Mouse (Mus musculus) myocyte (in vitro differentiated cells): ENCODE measurements around the gene Pcsk4. TPM values are rescaled to one million over a fixed set of nuclear protein-coding genes. Genes with fewer than 3 reads are reported as not detected.

ENCODE experiments used
- H3K27me3 ChIP-seq: one replicate; pipeline ENCODE4 v1.6.1; 2011; ENCODE audit not compliant: control insufficient read depth, insufficient read depth, insufficient read length
- H3K36me3 ChIP-seq: one replicate; pipeline ENCODE4 v1.6.1; 2011; ENCODE audit not compliant: control insufficient read depth, insufficient read depth
- H3K4me2 ChIP-seq: one replicate; pipeline ENCODE4 v1.6.1; 2011; ENCODE audit warnings: low read depth, control low read depth
- H3K4me3 ChIP-seq: one replicate; pipeline ENCODE4 v1.5.1; 2011; ENCODE audit warnings: mild to moderate bottlenecking, control low read depth, moderate library complexity
- H3K79me2 ChIP-seq: one replicate; pipeline ENCODE4 v1.6.1; 2011; ENCODE audit not compliant: control insufficient read depth, insufficient read depth
- H3ac ChIP-seq: one replicate; pipeline ENCODE4 v1.6.1; 2011; ENCODE audit not compliant: control insufficient read depth, insufficient read length
- CEBPB ChIP-seq: IDR thresholded peaks from 2 replicates; pipeline ENCODE4 v1.6.1; 2011; ENCODE audit warnings: mild to moderate bottlenecking, moderate library complexity; ENCODE audit not compliant: poor library complexity, insufficient read depth, severe bottlenecking
- E2F4 ChIP-seq: IDR thresholded peaks from one replicate; pipeline ENCODE4 v1.6.1; 2011; ENCODE audit warnings: mild to moderate bottlenecking, control low read depth, moderate library complexity; ENCODE audit not compliant: insufficient read depth
- MAX ChIP-seq: IDR thresholded peaks from one replicate; pipeline ENCODE4 v1.6.1; 2011; ENCODE audit warnings: low read depth, mild to moderate bottlenecking, control low read depth
- MYOD1 ChIP-seq, 3 experiments: IDR thresholded peaks; one replicate each; pipeline ENCODE4 v1.6.1; 2011; ENCODE audit warnings: control low read depth in 2 of 3, low read depth in 2 of 3, mild to moderate bottlenecking in 2 of 3, moderate library complexity in 1 of 3; ENCODE audit not compliant: insufficient read length in 2 of 3, control insufficient read depth in 1 of 3
- MYOG ChIP-seq, 3 experiments: IDR thresholded peaks; one replicate each; pipeline ENCODE4 v1.6.1; 2011; ENCODE audit warnings: control low read depth in 2 of 3, low read depth in 2 of 3, mild to moderate bottlenecking in 2 of 3; ENCODE audit not compliant: insufficient read length in 2 of 3, control insufficient read depth in 1 of 3, insufficient read depth in 1 of 3
- POLR2A ChIP-seq: IDR thresholded peaks from one replicate; pipeline ENCODE4 v1.6.1; 2011; ENCODE audit warnings: low read depth, mild to moderate bottlenecking, control low read depth, moderate library complexity; ENCODE audit not compliant: insufficient read length
- POLR2AphosphoS2 ChIP-seq: IDR thresholded peaks from one replicate; pipeline ENCODE4 v1.6.1; 2011; ENCODE audit warnings: low read depth, control low read depth; ENCODE audit not compliant: insufficient read length
- REST ChIP-seq: IDR thresholded peaks from one replicate; pipeline ENCODE4 v1.6.1; 2011; ENCODE audit warnings: mild to moderate bottlenecking, control low read depth, moderate library complexity; ENCODE audit not compliant: insufficient read depth, insufficient read length
- SRF ChIP-seq: IDR thresholded peaks from one replicate; pipeline ENCODE4 v1.6.1; 2011; ENCODE audit warnings: low read depth; ENCODE audit not compliant: control insufficient read depth, insufficient read length
- TCF12 ChIP-seq: IDR thresholded peaks from one replicate; pipeline ENCODE4 v1.6.1; 2011; ENCODE audit warnings: mild to moderate bottlenecking, control low read depth; ENCODE audit not compliant: poor library complexity, insufficient read depth, severe bottlenecking
- TCF3 ChIP-seq: IDR thresholded peaks from one replicate; pipeline ENCODE4 v1.6.1; 2011; ENCODE audit warnings: low read depth, control low read depth; ENCODE audit not compliant: insufficient read length
- USF1 ChIP-seq: IDR thresholded peaks from one replicate; pipeline ENCODE4 v1.6.1; 2011; ENCODE audit warnings: low read depth, mild to moderate bottlenecking, control low read depth, moderate library complexity
- polyA plus RNA-seq: library from polyadenylated mRNA; unstranded; fragments of >200 nt; fragmentation: generic; extraction: Trizol; gene quantifications from one replicate; pipeline ENCODE4 v1.2.1, GENCODE M21; 2012; ENCODE audit warnings: missing spikeins

Gene Pcsk4
- polyA plus RNA-seq, 1 experiment, result 2.1 TPM

DNA sequence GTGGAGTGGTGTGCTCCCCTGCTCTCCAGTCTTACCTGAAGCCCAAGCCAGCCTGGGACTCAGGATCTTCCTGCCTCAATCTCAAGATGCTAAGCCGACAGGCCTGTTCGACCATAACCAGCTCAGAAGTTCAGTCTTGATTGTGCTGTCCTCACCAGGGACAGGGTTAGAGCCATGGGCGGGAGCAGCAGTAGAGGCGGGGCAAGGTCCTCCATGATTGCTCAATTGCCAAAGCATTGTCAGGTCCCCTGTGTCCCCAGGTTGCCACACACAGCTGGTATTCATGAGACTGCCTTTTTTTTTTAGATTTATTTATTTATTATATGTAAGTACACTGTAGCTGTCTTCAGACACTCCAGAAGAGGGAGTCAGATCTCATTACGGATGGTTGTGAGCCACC is 53.1 kb downstream of the Pcsk4 start:
- Histone ChIP-seq H3K36me3 (peaks cover 29% of the 10 kb centered on the region), H3ac (no peak overlapping the region), H3K79me2 (peaks cover 35% of the 10 kb centered on the region), H3K27me3 (no peaks in the 10 kb centered on the region), H3K4me2 (no peak overlapping the region), H3K4me3 (no peak overlapping the region)
- no peak for TF ChIP-seq POLR2AphosphoS2
- no peak for TF ChIP-seq POLR2A
- TF ChIP-seq REST, result no peak
- no peak for TF ChIP-seq SRF
- TF ChIP-seq MYOG (IDR thresholded peaks at IDR 0.05; ENCODE audit: control insufficient read depth in 1 of 3, insufficient read depth in 1 of 3, insufficient read length in 2 of 3, low read depth in 2 of 3), result no peak
- no peak for TF ChIP-seq USF1
- TF ChIP-seq E2F4, result no peak
- TF ChIP-seq TCF12, result no peak
- TF ChIP-seq MYOD1 (IDR thresholded peaks at IDR 0.05; ENCODE audit: control insufficient read depth in 1 of 3, insufficient read length in 2 of 3, low read depth in 2 of 3), result no peak
- TF ChIP-seq CEBPB, result no peak
- no peak for TF ChIP-seq MAX
- TF ChIP-seq TCF3, result no peak

GRCm38 (mm10) chr10:80273847-80274246 is 55.5 kb downstream of the Pcsk4 start:
- H3K4me3 ChIP-seq, result no peak overlapping the region
- H3K79me2 ChIP-seq, result peaks cover 59% of the 10 kb centered on the region
- no peaks in the 10 kb centered on the region for H3K27me3 ChIP-seq
- H3K4me2 ChIP-seq, result no peak overlapping the region
- H3ac ChIP-seq, result no peak overlapping the region
- TF ChIP-seq POLR2A, result no peak
- no peak for TF ChIP-seq MAX
- TF ChIP-seq CEBPB, result no peak
- TF ChIP-seq E2F4, result no peak
- TF ChIP-seq USF1, result no peak
- peaks cover 20% of the 10 kb centered on the region for H3K36me3 ChIP-seq

DNA sequence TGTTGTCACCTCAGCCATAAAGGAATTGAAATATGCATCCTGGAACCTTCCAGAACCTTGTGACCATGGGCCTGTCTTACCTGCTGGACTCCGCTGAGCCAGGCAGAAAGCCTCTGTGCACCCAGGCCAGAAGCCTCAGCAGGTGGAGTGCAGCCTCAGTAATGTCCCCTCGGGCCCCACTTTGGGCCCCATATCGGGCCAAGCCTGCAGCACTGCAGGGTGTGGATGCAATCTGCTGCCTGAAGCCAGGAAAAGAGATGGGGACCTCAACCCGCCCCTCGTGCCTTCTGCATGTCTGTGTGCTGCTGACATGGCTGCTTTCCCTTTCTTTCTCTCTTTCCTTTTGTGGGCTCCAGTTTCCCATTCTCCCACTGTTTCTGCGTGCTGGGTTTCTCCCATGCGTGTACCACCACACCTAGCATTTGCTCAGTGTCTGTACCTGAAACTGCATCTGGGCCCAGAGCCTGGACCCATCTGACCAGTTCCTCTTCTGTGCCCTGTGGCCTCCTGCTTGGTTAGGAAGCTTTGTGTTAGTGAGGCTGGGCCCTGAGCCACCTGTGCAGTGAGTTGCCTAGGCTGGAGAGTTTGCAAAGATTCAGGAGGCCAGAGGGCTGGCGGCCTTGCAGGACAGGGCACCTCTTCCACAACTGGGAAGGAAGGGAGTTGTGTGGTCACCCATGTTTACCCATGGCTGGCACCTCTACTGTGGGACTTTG is 57.3 kb downstream of the Pcsk4 start:
- TF ChIP-seq CEBPB (no peak), E2F4 (no peak), MYOG (IDR thresholded peaks at IDR 0.05; ENCODE audit: control insufficient read depth in 1 of 3, insufficient read depth in 1 of 3, insufficient read length in 2 of 3, low read depth in 2 of 3) (no peak), USF1 (no peak), POLR2A (no peak), MYOD1 (IDR thresholded peaks at IDR 0.05; ENCODE audit: control insufficient read depth in 1 of 3, insufficient read length in 2 of 3, low read depth in 2 of 3) (no peak), TCF12 (no peak), SRF (no peak), TCF3 (no peak), MAX (no peak)
- Histone ChIP-seq H3K27me3 (no peaks in the 10 kb centered on the region), H3K36me3 (peaks cover 5% of the 10 kb centered on the region), H3K4me2 (no peak overlapping the region), H3K4me3 (no peak overlapping the region), H3K79me2 (peaks cover 77% of the 10 kb centered on the region), H3ac (no peak overlapping the region)

Other genes starting within 250 kb of the Pcsk4 start
- 44.6 TPM for gene Sbno2, start 223.9 kb downstream of the Pcsk4 start, polyA plus RNA-seq
- 150 TPM for gene Stk11, start 213.7 kb downstream of the Pcsk4 start, polyA plus RNA-seq
- gene Atp5d, start 190.9 kb downstream of the Pcsk4 start, polyA plus RNA-seq, result 1,163 TPM
- 10.0 TPM for gene Cbarp, start 188.7 kb downstream of the Pcsk4 start, polyA plus RNA-seq
- 131 TPM for gene Midn, start 181.2 kb downstream of the Pcsk4 start, polyA plus RNA-seq
- 54.2 TPM for gene Cirbp, start 163.5 kb downstream of the Pcsk4 start, polyA plus RNA-seq
- gene 1600002K03Rik, start 156.6 kb downstream of the Pcsk4 start, polyA plus RNA-seq, result 23.5 TPM
- gene Efna2, start 150.0 kb downstream of the Pcsk4 start, polyA plus RNA-seq, result 3.6 TPM
- 30.7 TPM for gene Mum1, start 103.1 kb downstream of the Pcsk4 start, polyA plus RNA-seq
- 407 TPM for gene Ndufs7, start 80.4 kb downstream of the Pcsk4 start, polyA plus RNA-seq
- 162 TPM for gene Gamt, start 68.5 kb downstream of the Pcsk4 start, polyA plus RNA-seq
- gene Dazap1, start 68.0 kb downstream of the Pcsk4 start, polyA plus RNA-seq, result 123 TPM
- gene Rps15, start 37.0 kb downstream of the Pcsk4 start, polyA plus RNA-seq, result 4,761 TPM
- gene Apc2, start 33.5 kb downstream of the Pcsk4 start, polyA plus RNA-seq, result 0.24 TPM
- gene 2310011J03Rik, start 9.0 kb downstream of the Pcsk4 start, polyA plus RNA-seq, result 44.0 TPM
- 25.7 TPM for gene Reep6, start 455 bp upstream of the Pcsk4 start, polyA plus RNA-seq
- gene Adamtsl5, start 18.9 kb upstream of the Pcsk4 start, polyA plus RNA-seq, result 57.8 TPM
- 0.05 TPM for gene Plk5, start 27.0 kb upstream of the Pcsk4 start, polyA plus RNA-seq
- 29.6 TPM for gene Mex3d, start 58.2 kb upstream of the Pcsk4 start, polyA plus RNA-seq
- 190 TPM for gene Mbd3, start 70.1 kb upstream of the Pcsk4 start, polyA plus RNA-seq
- gene Uqcr11, start 77.3 kb upstream of the Pcsk4 start, polyA plus RNA-seq, result 1,247 TPM
- 67.5 TPM for gene Tcf3, start 104.1 kb upstream of the Pcsk4 start, polyA plus RNA-seq
- not detected for gene Onecut3, start 165.3 kb upstream of the Pcsk4 start, polyA plus RNA-seq
- 0.08 TPM for gene Atp8b3, start 209.6 kb upstream of the Pcsk4 start, polyA plus RNA-seq
- gene Rexo1, start 232.1 kb upstream of the Pcsk4 start, polyA plus RNA-seq, result 18.8 TPM
- gene Klf16, start 247.8 kb upstream of the Pcsk4 start, polyA plus RNA-seq, result 16.0 TPM